Comparison of ENCODE assay signal across 7 mouse cellular contexts in genomic region chrX:169992951-169993547, GRCm38 (mm10). TPM values are rescaled to one million over a fixed set of nuclear protein-coding genes. Genes with fewer than 3 reads are reported as not detected.
DNase-seq lines count a peak whose midpoint lies in the region; TF ChIP-seq lines count a peak whose summit lies in the region.
"Not testable (repeated sequence)": the region's sequence is repeated elsewhere in the genome, so short reads cannot be mapped to it uniquely, and the experiment has no call there.

No protein-coding gene starts in this region.

- H3K79me2 ChIP-seq in heart, adult 2 months (replicated peaks; ENCODE audit: control insufficient read depth, insufficient read depth, low read length): not testable (repeated sequence)

- H3K27ac ChIP-seq in heart, adult 2 months; thymus, adult 2 months (ENCODE audit: control insufficient read depth, insufficient read depth, low read length): not testable (repeated sequence)

- not testable (repeated sequence) for H3K9ac ChIP-seq in heart, adult 2 months (ENCODE audit: low read depth, low read length)

- H3K4me3 ChIP-seq in E14TG2a.4 (replicated peaks; ENCODE audit: low read length): peak overlapping the region; percentile 27
- not testable (repeated sequence) for H3K4me3 ChIP-seq in heart, adult 2 months; thymus, adult 2 months (ENCODE audit: control insufficient read depth, insufficient read depth, low read length)

- H3K36me3 ChIP-seq in E14TG2a.4 (ENCODE audit: insufficient read depth, low read length): peaks cover 59% of the 10 kb centered on the region
- H3K36me3 ChIP-seq in heart, adult 2 months (ENCODE audit: control insufficient read depth, insufficient read depth, low read length); thymus, adult 2 months (ENCODE audit: control insufficient read depth, insufficient read depth, low read length): not testable (repeated sequence)

- intact Hi-C loops in heart, adult 2 months (cut with DNase I); left cerebral cortex, postnatal 10 days (cut with DNase I): not testable (repeated sequence)

- not testable (repeated sequence) for TF ChIP-seq POLR2A in heart, adult 2 months (IDR thresholded peaks at IDR 0.05; ENCODE audit: insufficient read depth, low read depth, low read length); thymus, adult 2 months (IDR thresholded peaks at IDR 0.05; ENCODE audit: control insufficient read depth, extremely low read depth, insufficient read depth, low read length, poor library complexity)

- peaks cover 84% of the 10 kb centered on the region for H3K9me3 ChIP-seq in E14TG2a.4 (ENCODE audit: low read length)

- peaks cover 60% of the 10 kb centered on the region for H3K4me1 ChIP-seq in E14TG2a.4 (replicated peaks; ENCODE audit: low read depth, low read length)
- H3K4me1 ChIP-seq in heart, adult 2 months (ENCODE audit: control insufficient read depth, insufficient read depth, low read length); thymus, adult 2 months (replicated peaks; ENCODE audit: control insufficient read depth, insufficient read depth, low read length): not testable (repeated sequence)

- not testable (repeated sequence) for TF ChIP-seq CTCF in E14TG2a.4 (conservative IDR thresholded peaks at IDR 0.05; ENCODE audit: low read length); heart, adult 2 months (IDR thresholded peaks at IDR 0.05); thymus, adult 2 months (IDR thresholded peaks at IDR 0.05; ENCODE audit: borderline replicate concordance, control insufficient read depth, extremely low read depth, insufficient read depth, low read length, poor library complexity)

- DNase-seq in adrenal gland, postnatal 10 days: peak; percentile 56
- peak; percentile 0 for DNase-seq in embryo, embryonic 9.5 days (ENCODE audit: extremely low spot score)
- peak; percentile 20 to 34 for DNase-seq in heart, adult 2 months
- DNase-seq in left cerebral cortex, postnatal 10 days (ENCODE audit: extremely low spot score in 1 of 2, low spot score in 2 of 2): peak; percentile 26 to 61
- peak; percentile 64 for DNase-seq in ovary, adult 18-20 months (ENCODE audit: low spot score)
- DNase-seq in thymus, adult 2 months: peak; percentile 58

- peaks cover 69% of the 10 kb centered on the region for H3K27me3 ChIP-seq in E14TG2a.4 (ENCODE audit: insufficient read depth, low read length)
- H3K27me3 ChIP-seq in heart, adult 2 months (ENCODE audit: control insufficient read depth, insufficient read depth, low read length); thymus, adult 2 months (ENCODE audit: control insufficient read depth, insufficient read depth, low read length): not testable (repeated sequence)

- 45% methylated on average over 5 of the region's 8 CpGs for WGBS in heart, adult 2 months
- no CpG with 5 or more reads among the region's 8 CpGs for WGBS in thymus, adult 2 months

- TF ChIP-seq EP300 in heart, adult 2 months (IDR thresholded peaks at IDR 0.05; ENCODE audit: insufficient read depth, low read depth, low read length): not testable (repeated sequence)

RNA-seq across cellular contexts. Expression of gene Gm21887, which starts 16.4 kb away (rescaled TPM):
- total RNA-seq in adrenal gland, postnatal 10 days (2021): 100 to 1,000 TPM; 102 to 237 TPM
- 10 to 100 TPM; 22.9 to 27.8 TPM for total RNA-seq in heart, adult 2 months (2021)
- 27.5 and 60.9 TPM in 2 replicates for polyA plus RNA-seq in heart, adult 2 months (2012; rRNA removed)
- total RNA-seq in left cerebral cortex, postnatal 10 days (2021): 100 to 1,000 TPM; 164 to 223 TPM
- 1,607 and 1,995 TPM in 2 replicates for polyA plus RNA-seq in thymus, adult 2 months (2012; rRNA removed)

Comparison
In these comparisons a context has a peak if more than half of its experiments do, and no peak if none do; other contexts are left out.
1. DNase-seq: peak in every context shown above with its lines; median percentile 64 in ovary, adult 18-20 months; 58 in thymus, adult 2 months; 56 in adrenal gland, postnatal 10 days; 44 in left cerebral cortex, postnatal 10 days; 27 in heart, adult 2 months; 0 in embryo, embryonic 9.5 days.